Mouse (Mus musculus): ENCODE data around the gene Rsg1.

GRCm38 (mm10) chr4:141268350-141268749 is 54.6 kb downstream of the Rsg1 start:
- no peak for TF ChIP-seq JUND (conservative IDR thresholded peaks at IDR 0.05; ENCODE audit: low read depth, low read length)
- no peak for TF ChIP-seq POLR2A (IDR thresholded peaks at IDR 0.05; ENCODE audit: low read depth, low read length)
- peak in 1 of 2 experiments; percentile 34; a peak in 2 of 4 replicates for TF ChIP-seq CTCF (conservative IDR thresholded peaks at IDR 0.05 in 1 of 2, IDR thresholded peaks at IDR 0.05 in 1 of 2; ENCODE audit: low read depth in 2 of 2, low read length in 2 of 2)
- no peak for TF ChIP-seq MAX (IDR thresholded peaks at IDR 0.05; ENCODE audit: low read length)
